Mouse (Mus musculus) embryonic stem cell, embryonic (primary cell): ENCODE results near the gene Calr.

Experiments
- CTCF ChIA-PET, 4 experiments: fragments of 300-600 bp in 2 of 4; fragments of 350-600 bp in 2 of 4; sonication (Branson Sonifier 250); formaldehyde crosslinking; loops; one replicate each; lab custom pipeline; 2022; ENCODE audit warnings: inconsistent platforms in 2 of 4; lab: Charles Lee
- POLR2A ChIA-PET, 4 experiments: fragments of 300-600 bp in 2 of 4; fragments of 350-600 bp in 2 of 4; sonication (Branson Sonifier 250); formaldehyde crosslinking; loops; one replicate each; lab custom pipeline; 2022; ENCODE audit warnings: antibody characterized with exemption in 4 of 4, inconsistent platforms in 1 of 4; lab: Charles Lee

The Calr gene

GRCm38 (mm10) chr8:84814240-84814554, 32.5 kb downstream of the Calr start:
- CTCF ChIA-PET: interaction anchor here (0.5 to 8.6 kb wide), 40 partner anchors 9 to 247 kb away, joined by 3 to 259 read pairs (median 7); partner anchors contain the start of genes Calr (in 1 of the 4), Dand5 (in 1 of the 4), G430095P16Rik (in 1 of the 4) and Lyl1 (in 1 of the 4)

DNA sequence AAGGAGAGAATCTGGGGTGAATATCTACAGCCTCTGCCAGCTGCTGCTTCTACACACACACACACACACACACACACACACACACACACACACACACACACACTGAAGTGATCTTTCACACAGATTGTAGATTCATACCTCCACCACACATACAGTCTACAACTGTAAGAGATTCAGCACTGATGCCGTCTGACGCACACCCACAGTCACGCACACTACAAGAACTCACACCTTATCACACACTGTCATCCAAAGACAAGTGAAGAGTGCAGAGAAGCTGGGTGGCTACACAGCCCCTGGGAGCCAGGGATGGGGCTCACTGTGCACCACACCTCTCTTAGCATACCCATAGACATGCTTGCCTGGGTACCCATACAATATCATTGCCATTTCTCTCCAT, 32.9 kb downstream of the Calr start:
- POLR2A ChIA-PET: interaction anchor here in 3 of 4 experiments (0.5 to 4.5 kb wide), 22 partner anchors 10 to 166 kb away, joined by 3 to 36 read pairs (median 4); partner anchors contain the start of genes Calr (in 1 of the 3), Gcdh (in 1 of the 3), Nacc1 (in 1 of the 3) and Rad23a (in 1 of the 3)
- CTCF ChIA-PET: interaction anchor here (0.6 to 8.6 kb wide), 62 partner anchors 9 to 451 kb away, joined by 3 to 259 read pairs (median 5); partner anchors contain the start of genes Dand5 (in 2 of the 4), Lyl1 (in 2 of the 4), Nacc1 (in 1 of the 4) and Syce2 (in 1 of the 4)

More at GRCm38 (mm10) chr8:84814240-84814554, 32.5 kb downstream of the Calr start:
- POLR2A ChIA-PET: interaction anchor here in 2 of 4 experiments (1.1 to 4.5 kb wide), 16 partner anchors 9 to 159 kb away, joined by 3 to 36 read pairs (median 11); partner anchors contain the start of genes Calr (in 2 of the 2), Rad23a (in 1 of the 2) and Trmt1 (in 1 of the 2)

DNA sequence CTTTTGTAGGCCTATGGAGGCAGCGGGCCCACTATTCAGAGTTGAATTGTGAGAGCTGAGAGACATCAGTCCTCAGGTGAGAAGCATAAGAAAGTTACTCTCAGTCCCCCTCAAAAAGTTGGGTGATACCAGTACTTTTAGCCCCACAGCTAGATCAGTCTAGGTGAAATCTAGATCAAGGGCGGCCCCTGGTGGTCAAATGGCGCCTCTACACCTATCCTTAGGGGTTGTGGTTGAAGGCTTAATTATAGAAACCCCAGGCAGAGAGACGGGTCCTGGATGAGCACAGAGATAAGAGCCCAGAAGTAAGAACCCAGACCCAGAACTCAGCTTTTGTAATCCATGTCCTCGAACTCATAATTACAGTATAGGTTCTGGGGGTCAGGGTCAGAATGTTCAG, 33.7 kb downstream of the Calr start:
- ChIA-PET CTCF (interaction anchor here (0.5 to 8.6 kb wide), 75 partner anchors 8 to 787 kb away, joined by 3 to 259 read pairs (median 4); partner anchors contain the start of genes Dand5 (in 2 of the 4), Lyl1 (in 2 of the 4), Trmt1 (in 2 of the 4) and G430095P16Rik (in 1 of the 4)), POLR2A (interaction anchor here in 3 of 4 experiments (0.5 to 4.5 kb wide), 18 partner anchors 21 to 774 kb away, joined by 3 to 36 read pairs (median 4); partner anchors contain the start of genes Gcdh (in 1 of the 3), Nacc1 (in 1 of the 3) and Syce2 (in 1 of the 3))

- POLR2A ChIA-PET: interaction anchor here (0.6 to 1.6 kb wide), 9 partner anchors 10 to 151 kb away, joined by 3 to 8 read pairs (median 4); partner anchors contain the start of gene Calr (in 1 of the 4)
These were observed 35.4 kb downstream of the Calr start for GRCm38 (mm10) chr8:84811303-84811702.

DNA sequence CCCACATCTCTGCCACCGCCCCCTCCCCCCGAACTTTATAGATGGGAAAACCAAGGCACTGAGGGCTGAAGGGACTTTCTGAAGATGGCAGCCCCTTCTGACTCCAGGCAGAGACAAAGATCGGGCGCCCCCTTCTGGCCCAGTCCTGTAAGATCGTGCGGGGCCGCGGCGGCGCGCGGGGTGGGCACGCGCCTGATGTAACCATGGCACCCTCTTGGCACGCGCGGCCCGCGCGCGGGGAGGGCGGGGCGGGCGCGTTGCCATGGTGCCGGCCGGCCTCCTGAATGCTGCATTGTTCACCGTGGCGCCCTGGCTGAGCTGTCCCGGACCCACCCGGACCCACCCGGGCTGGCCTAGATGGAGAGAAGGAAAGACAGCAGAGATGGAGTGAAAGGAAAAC, 35.8 kb downstream of the Calr start:
- ChIA-PET CTCF (interaction anchor here (0.6 to 8.6 kb wide), 21 partner anchors 13 to 217 kb away, joined by 3 to 259 read pairs (median 4); partner anchors contain the start of genes G430095P16Rik (in 1 of the 4) and Lyl1 (in 1 of the 4)), POLR2A (interaction anchor here in 3 of 4 experiments (0.6 to 1.6 kb wide), 9 partner anchors 9 to 250 kb away, joined by 3 to 8 read pairs (median 4); partner anchors contain the start of gene Calr (in 1 of the 3))

More at GRCm38 (mm10) chr8:84811303-84811702, 35.4 kb downstream of the Calr start:
- CTCF ChIA-PET: interaction anchor here (0.6 to 8.6 kb wide), 25 partner anchors 12 to 217 kb away, joined by 3 to 259 read pairs (median 3); partner anchors contain the start of genes G430095P16Rik (in 1 of the 4) and Lyl1 (in 1 of the 4)

GRCm38 (mm10) chr8:84809941-84810280, 36.8 kb downstream of the Calr start:
- CTCF ChIA-PET: interaction anchor here in 3 of 4 experiments (0.6 to 8.6 kb wide), 10 partner anchors 14 to 102 kb away, joined by 3 to 259 read pairs (median 6); no protein-coding TSS in a partner anchor

DNA sequence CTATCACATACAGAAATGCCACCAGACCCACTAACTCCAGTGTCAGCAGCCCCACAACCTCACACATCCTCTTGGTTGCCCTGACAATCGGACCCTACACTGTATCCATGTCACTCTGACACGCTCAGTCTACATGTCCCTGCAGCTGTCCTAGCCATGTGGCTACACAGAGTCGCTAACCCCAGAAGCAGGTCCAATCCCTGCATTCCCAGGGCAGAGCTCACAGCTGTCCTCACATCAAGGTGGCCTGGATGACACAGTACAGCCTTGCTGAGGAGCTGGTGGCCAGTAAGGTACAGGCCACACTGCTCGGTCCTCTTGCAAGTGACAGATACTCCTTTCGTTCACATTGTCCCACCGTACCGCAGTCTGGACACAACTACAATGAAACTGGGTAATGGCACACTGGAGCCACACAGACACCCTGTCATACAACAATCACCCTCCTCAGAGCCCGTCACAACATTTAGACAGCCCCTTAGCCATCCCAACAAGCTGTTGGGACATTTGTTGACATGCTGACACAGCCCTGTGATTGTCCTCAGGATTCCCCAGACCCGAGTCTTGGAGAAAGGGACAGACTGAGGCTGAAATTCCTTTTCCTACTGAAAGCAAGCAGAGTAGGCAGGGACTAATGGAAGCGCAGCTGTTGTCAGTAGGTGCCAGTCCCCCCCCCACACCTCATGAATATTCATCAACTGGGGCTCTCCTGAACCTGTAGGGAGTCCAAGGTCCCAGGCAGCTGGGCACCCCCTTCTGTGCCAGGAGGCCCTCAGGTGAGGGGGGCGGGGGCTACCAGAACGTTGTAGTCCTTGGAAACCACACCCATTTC, 37.4 kb downstream of the Calr start:
- CTCF ChIA-PET: interaction anchor here (0.6 to 8.6 kb wide), 11 partner anchors 14 to 228 kb away, joined by 3 to 259 read pairs (median 4); no protein-coding TSS in a partner anchor
- POLR2A ChIA-PET: interaction anchor here in 1 of 4 experiments (1.1 to 1.5 kb wide), 2 partner anchors 38 to 100 kb away, joined by 5 to 6 read pairs; partner anchors contain the start of gene Calr

More at GRCm38 (mm10) chr8:84809941-84810280, 36.8 kb downstream of the Calr start:
- POLR2A ChIA-PET: interaction anchor here in 2 of 4 experiments (1.0 to 1.5 kb wide), 2 partner anchors 101 to 102 kb away, joined by 3 to 5 read pairs; no protein-coding TSS in a partner anchor

DNA sequence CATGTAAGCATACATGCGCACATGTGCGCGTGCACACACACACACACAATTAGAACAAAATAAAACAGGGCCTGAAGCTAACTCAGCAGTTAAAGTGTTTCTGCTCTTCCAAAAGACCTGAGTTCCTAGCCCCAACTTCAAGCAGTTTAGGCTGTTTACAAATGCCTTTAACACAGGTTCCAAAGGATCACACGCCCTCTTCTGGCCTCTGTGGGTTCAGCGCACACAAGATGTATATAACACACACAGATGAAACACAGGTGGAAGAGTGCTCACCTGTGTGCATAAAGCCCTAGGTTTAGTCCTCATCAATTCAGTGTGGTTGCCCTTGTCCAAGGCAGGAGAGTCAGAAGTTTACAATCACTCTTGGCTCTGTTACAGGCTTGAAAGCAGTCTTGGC, 40.7 kb downstream of the Calr start:
- ChIA-PET POLR2A (no interaction called here), CTCF (interaction anchor here in 3 of 4 experiments (0.5 to 1.6 kb wide), 3 partner anchors 10 to 69 kb away, joined by 3 to 5 read pairs (median 4); partner anchors contain the start of gene Calr (in 1 of the 3))

DNA sequence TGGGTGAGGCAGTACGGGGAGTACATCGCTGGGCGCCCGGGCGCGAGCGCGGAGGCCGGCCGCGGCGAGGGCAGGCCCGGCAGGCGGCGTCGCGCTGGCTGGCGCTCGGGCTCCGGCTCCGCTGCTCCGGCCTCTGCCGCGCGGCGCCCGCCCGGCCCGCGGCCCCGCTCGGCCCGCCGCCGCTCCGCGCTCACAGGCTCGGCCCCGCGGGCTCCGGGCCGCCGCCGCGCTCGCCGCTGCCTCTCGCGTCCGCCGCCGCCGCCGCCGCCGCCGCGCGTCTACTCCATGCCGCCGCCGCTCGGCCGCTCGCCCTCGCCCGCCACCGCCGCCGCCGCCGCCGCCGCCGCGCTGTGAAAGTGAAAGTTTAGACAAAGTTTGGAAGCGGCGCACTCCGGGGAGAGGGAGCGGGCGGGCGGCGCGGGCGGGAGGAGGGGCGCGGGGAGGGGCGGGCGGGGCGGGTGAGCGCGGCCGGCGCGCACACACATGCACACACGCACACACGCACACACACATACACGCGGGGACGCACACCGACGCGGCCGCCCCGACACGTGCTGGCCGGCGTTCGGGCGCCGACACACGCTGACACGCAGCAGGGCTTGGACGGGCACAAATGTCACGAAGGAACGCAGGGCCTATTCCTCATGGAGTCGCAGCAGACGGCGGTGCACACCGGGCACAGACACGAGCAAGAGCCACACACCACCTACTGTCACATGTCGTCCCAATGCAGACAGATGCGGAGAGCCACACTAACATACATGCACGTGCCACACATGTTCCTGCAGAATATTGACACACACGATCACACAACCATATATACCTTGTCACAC, 46.5 kb downstream of the Calr start, which contains the start of gene Nfix:
Gene Nfix (minus strand): TSS at position 346 of the 833 bp plus-strand sequence.
- CTCF ChIA-PET: interaction anchor here in 2 of 4 experiments (1.0 to 1.8 kb wide), 4 partner anchors 15 to 75 kb away, joined by 3 to 8 read pairs (median 7); no protein-coding TSS in a partner anchor
- POLR2A ChIA-PET: interaction anchor here in 1 of 4 experiments (0.6 to 1.4 kb wide), 3 partner anchors 71 to 197 kb away, joined by 3 to 6 read pairs (median 6); no protein-coding TSS in a partner anchor

- POLR2A ChIA-PET: interaction anchor here in 2 of 4 experiments (0.9 to 3.6 kb wide), 6 partner anchors 11 to 91 kb away, joined by 3 to 15 read pairs (median 3); partner anchors contain the start of gene Calr (in 1 of the 2)
- CTCF ChIA-PET: interaction anchor here in 3 of 4 experiments (0.5 to 1.3 kb wide), 8 partner anchors 11 to 129 kb away, joined by 3 to 4 read pairs (median 3); no protein-coding TSS in a partner anchor
These were observed 47.4 kb downstream of the Calr start for GRCm38 (mm10) chr8:84799136-84799931.

DNA sequence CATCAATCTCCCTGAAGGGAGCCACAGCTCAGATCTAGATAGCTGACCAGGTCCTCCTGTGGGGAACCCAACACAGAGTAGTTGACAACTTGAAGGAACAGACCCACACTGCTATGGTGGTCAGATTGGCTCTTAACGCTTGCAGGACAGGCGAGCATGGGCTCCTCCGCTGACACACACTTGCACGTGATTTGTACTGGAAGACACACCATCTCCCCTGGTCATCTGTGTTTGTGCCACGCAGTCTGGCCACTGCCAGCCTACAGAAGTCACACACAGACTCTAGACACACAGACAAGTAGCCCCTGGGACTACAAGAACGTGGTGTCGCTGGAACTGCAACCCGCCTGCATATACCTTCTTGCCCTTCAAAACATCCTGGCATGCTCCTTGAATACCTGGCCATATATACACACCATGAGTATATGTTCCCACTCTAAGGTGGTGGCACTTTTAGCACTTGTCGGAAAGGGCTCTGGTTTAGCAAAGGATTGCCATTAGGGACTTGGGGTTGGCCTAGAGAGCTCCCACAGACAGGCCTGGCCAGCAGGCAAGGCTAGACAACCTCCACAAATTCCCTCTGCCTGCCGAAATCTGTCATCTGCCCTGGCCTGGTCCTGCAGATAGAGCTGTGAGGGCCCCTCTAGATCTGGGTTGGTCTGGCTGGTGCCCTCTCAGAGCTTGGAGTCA, 48.1 kb downstream of the Calr start:
- ChIA-PET CTCF (interaction anchor here in 3 of 4 experiments (0.5 to 1.3 kb wide), 8 partner anchors 10 to 130 kb away, joined by 3 to 4 read pairs (median 3); no protein-coding TSS in a partner anchor), POLR2A (interaction anchor here in 3 of 4 experiments (0.6 to 3.6 kb wide), 8 partner anchors 11 to 327 kb away, joined by 3 to 15 read pairs (median 3); partner anchors contain the start of gene Calr (in 1 of the 3))

DNA sequence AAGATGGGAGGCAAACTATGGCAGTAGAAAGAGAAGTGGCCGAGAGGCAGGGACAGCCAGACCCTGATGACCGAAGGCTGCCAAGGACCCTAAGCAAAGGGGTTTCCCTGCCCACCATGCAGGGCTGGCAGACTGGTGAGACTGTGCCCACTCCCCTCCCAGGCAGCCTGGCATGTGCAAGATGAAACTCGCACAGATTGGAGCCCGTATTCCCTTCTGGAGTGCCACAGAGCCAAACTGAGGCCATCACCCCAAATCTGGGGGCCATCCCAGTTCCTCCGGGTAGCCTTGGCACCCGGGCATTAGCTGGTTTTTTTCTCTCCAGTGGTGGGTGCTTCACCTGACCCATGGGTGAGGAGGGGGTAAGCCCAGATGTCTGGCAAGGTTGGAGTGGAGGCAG, 48.8 kb downstream of the Calr start:
- ChIA-PET CTCF (interaction anchor here in 1 of 4 experiments (1.3 kb wide), 1 partner anchor 60 kb away, joined by 4 read pairs; no protein-coding TSS in a partner anchor), POLR2A (interaction anchor here in 3 of 4 experiments (0.6 to 3.6 kb wide), 9 partner anchors 10 to 326 kb away, joined by 3 to 15 read pairs (median 3); partner anchors contain the start of gene Calr (in 1 of the 3))

DNA sequence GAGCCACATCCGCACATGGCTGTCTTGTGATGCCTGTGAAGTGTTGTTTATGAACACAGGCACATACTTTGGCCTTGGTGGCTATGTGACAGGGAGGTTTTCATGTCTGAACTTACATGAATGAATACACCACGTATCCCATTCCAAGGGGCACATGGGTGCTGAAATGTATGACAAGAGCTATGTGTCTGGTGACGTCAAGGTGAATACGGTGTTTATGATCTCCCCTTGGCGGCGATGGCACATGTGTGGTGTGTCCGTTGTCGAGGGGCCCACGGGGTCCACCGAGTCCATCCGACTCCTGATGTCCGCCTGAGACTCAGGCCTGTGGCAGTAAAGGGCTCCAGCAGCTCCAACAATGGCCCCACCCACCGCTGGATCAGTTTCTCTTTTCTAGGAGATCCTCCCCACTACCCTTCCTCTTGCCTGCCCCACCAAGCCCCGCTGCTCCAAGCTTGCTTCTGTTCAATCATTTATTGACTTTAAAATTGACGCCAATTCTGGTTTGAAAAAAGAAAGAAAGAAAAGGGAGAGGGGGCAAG, 49.4 kb downstream of the Calr start:
- ChIA-PET CTCF (no interaction called here), POLR2A (interaction anchor here in 3 of 4 experiments (0.6 to 3.6 kb wide), 6 partner anchors 9 to 89 kb away, joined by 3 to 15 read pairs (median 4); no protein-coding TSS in a partner anchor)

DNA sequence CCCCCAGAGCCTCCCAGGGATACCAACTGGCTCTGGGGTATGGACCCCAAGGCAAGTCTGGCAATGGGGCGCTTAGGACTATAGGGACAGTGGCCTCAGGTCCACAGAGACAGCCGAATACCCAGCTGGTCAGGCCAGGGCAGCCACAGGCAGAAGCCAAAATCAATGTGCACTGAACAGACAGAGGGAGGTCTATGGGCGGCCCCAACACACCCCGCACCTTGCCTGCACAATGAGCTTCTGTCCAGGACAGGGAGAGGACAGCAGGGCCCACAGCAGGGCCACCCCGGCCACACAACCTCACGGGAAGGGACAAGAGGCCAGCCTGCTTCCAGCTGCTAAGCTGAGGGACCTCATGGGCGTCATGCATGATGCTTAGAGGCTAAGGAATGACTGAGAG, 52.2 kb downstream of the Calr start:
- POLR2A ChIA-PET: interaction anchor here in 2 of 4 experiments (0.7 to 1.5 kb wide), 10 partner anchors 12 to 52 kb away, joined by 3 to 7 read pairs (median 4); partner anchors contain the start of gene Calr (in 1 of the 2)
- CTCF ChIA-PET: interaction anchor here (0.6 to 1.1 kb wide), 7 partner anchors 21 to 157 kb away, joined by 3 to 9 read pairs (median 3); no protein-coding TSS in a partner anchor
